Mouse (Mus musculus) liver, embryonic 16.5 days (tissue): ENCODE measurements around the gene Fuca1. TPM values are rescaled to one million over a fixed set of nuclear protein-coding genes. Genes with fewer than 3 reads are reported as not detected.

Experiments used
- ATAC-seq: fragments of 200-750 bp; cut with Nextera tagmentation; 2 replicates; pipeline ENCODE4 v1.8.0; 2017; ENCODE audit warnings: low read depth, mild to moderate bottlenecking, moderate number of reproducible peaks, moderate library complexity
- H3K27ac ChIP-seq: fragments of 300-500 bp; sonication (generic); 2 replicates; pipeline ENCODE4 v1.5.1; 2014; ENCODE audit warnings: mild to moderate bottlenecking, low read length
- H3K27me3 ChIP-seq: fragments of 300-500 bp; sonication (generic); 2 replicates; pipeline ENCODE4 v1.6.1; 2014; ENCODE audit warnings: low read depth, low read length, mixed read lengths; ENCODE audit not compliant: control insufficient read depth, insufficient read depth
- H3K36me3 ChIP-seq: fragments of 300-500 bp; sonication (generic); 2 replicates; pipeline ENCODE4 v1.6.1; 2014; ENCODE audit warnings: mild to moderate bottlenecking; ENCODE audit not compliant: control insufficient read depth, insufficient read depth
- H3K4me1 ChIP-seq: fragments of 300-500 bp; sonication (generic); 2 replicates; pipeline ENCODE4 v1.6.1; 2014; ENCODE audit warnings: low read depth, low read length, mixed read lengths; ENCODE audit not compliant: control insufficient read depth
- H3K4me2 ChIP-seq: fragments of 300-500 bp; sonication (generic); 2 replicates; pipeline ENCODE4 v1.6.1; 2014; ENCODE audit warnings: low read depth, low read length, mixed read lengths
- H3K4me3 ChIP-seq: fragments of 300-500 bp; sonication (generic); 2 replicates; pipeline ENCODE4 v1.5.1; 2014; ENCODE audit warnings: low read depth, mild to moderate bottlenecking, low read length
- H3K9ac ChIP-seq: fragments of 300-500 bp; sonication (generic); 2 replicates; pipeline ENCODE4 v1.6.1; 2014; ENCODE audit warnings: low read depth, low read length
- H3K9me3 ChIP-seq: fragments of 300-500 bp; sonication (generic); replicated peaks from 2 replicates; pipeline ENCODE4 v1.6.1; 2016; ENCODE audit warnings: low read length; ENCODE audit not compliant: control insufficient read depth
- WGBS: fragments of 180-500 bp; shearing (Covaris S2); extraction: QIAGEN DNeasy Blood & Tissue Kit; methylation state at CpG from one replicate; pipeline ENCODE4 v1.1.7; 2014; ENCODE audit not compliant: insufficient replicate concordance; 5-methylcytosine and 5-hydroxymethylcytosine counted together
- polyA plus RNA-seq: library from polyadenylated mRNA; unstranded; fragments of >200 nt; fragmentation: Nextera tagmentation; extraction: Ambion mirVana; gene quantifications from 2 replicates; pipeline ENCODE4 v1.2.1, GENCODE M21; 2015

Fuca1 gene
- polyA plus RNA-seq, 1 experiment from 2014 or later = 28.0 TPM

DNA sequence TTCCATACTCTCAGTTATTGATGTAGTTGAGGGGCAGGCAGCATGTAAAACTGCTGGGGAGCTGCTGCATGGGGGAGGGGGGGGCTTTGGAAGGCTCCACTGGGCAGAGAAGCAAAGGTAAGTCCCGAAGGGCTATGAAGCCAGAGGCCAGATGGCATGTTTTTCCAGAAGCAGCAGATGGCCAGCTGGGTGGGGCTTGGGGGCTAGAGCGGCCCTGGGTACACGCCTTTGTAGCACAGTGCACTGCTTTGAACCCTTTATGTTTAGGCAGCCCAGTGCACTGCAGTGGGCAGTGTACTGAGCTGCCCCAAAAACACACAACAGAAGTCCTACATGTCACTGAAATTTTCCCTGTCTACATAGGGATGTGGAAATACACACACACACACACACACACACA, 7.7 kb upstream of the Fuca1 start:
- no peak overlapping the region for H3K4me2 ChIP-seq
- 18% methylated on average over 3 of the region's 3 CpGs for WGBS
- no peak overlapping the region for H3K4me3 ChIP-seq
- peaks cover 17% of the 10 kb centered on the region for H3K4me1 ChIP-seq
- no peaks in the 10 kb centered on the region for H3K27me3 ChIP-seq
- ATAC-seq = peak; percentile 41; the same call in 1 of the 2 replicates
- no peak overlapping the region for H3K9ac ChIP-seq
- H3K36me3 ChIP-seq = no peaks in the 10 kb centered on the region
- 0 out of 2 replicates have a peak overlapping the region, but pooled peaks have one; percentile 5 for H3K27ac ChIP-seq
- no peaks in the 10 kb centered on the region for H3K9me3 ChIP-seq

DNA sequence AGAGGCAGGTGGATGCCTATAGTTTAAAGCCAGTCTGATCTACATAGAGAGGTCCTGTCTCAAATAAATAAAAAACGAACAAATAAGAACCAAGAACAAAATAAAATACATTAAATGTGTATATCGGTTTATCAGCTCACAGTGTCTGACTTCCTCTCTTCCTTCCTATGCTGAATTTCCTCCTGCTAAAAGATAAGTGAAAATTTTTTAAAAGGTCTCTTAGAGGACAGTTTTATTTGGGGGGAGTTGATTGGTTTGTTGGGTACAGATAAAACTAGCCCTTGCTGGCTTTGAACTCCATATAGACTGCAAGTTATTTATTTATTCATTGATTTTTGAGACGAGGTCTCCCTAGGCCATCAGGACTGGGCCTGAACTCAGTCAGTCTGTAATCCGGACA, 7.1 kb upstream of the Fuca1 start:
- Histone ChIP-seq H3K9ac (no peak overlapping the region), H3K27me3 (no peaks in the 10 kb centered on the region), H3K4me1 (peaks cover 19% of the 10 kb centered on the region), H3K27ac (peak overlapping the region; percentile 34; the same call in 1 of the 2 replicates), H3K4me3 (no peak overlapping the region), H3K9me3 (no peaks in the 10 kb centered on the region), H3K36me3 (no peaks in the 10 kb centered on the region), H3K4me2 (no peak overlapping the region)
- no peak for ATAC-seq
- WGBS = 17% methylated on average over 4 of the region's 4 CpGs

DNA sequence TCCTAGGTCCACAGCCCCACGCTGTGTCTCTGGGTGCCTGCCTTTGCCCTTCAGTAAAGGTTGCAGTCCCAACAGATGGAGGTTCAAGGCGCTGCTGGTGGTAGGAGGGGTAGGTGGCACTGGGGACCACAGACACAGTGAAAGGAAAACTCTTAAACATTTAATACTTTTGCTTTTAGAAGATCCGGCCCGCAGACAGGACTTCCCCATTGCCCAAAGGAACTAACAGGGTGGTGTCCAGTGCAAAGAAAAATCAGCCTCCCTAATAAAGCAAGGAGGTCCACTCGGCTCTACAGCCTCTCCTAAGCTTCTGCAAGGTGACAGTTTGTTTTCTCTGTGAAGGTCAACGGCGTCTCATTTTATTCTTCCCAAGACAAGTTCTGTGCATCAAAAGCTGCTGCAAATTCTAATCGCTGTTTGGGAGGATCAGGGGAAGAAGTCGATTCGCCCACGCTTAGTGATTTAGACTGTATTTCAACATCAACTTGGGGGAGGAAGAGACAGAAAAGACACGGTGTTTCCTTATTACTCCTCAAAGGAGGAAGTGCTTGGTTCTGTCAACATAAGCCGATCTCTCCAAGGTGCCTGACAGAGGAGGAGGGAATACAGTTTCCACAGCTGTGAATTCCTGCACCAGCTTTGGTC, 1.8 kb upstream of the Fuca1 start:
- H3K27me3 ChIP-seq = no peaks in the 10 kb centered on the region
- H3K36me3 ChIP-seq = no peaks in the 10 kb centered on the region; the same call in 1 of the 2 replicates
- H3K9me3 ChIP-seq = no peaks in the 10 kb centered on the region
- peak overlapping the region; percentile 66 for H3K27ac ChIP-seq
- WGBS = 41% methylated on average over 13 of the region's 13 CpGs
- H3K4me3 ChIP-seq = no peak overlapping the region
- no peak overlapping the region for H3K4me2 ChIP-seq
- ATAC-seq = no peak
- no peak overlapping the region; the same call in 1 of the 2 replicates for H3K9ac ChIP-seq
- peaks cover 12% of the 10 kb centered on the region for H3K4me1 ChIP-seq

DNA sequence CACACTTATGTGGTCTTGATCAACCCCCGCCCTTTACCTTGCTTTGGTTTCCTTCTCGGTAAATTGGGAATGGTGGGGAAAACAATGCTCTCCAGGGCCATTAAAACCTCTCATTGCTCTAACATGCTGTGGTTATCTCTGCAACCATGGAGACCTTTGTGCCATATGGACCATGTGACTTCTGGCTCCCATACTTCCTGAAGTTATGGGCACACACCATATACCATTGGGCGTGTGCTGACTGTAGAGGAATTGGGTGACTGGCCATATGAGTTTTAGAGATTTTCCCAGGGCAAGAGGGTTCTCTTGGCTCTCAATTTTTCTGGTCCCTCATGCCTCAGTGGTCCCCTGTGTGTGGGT, 1.3 kb upstream of the Fuca1 start:
- peak overlapping the region; percentile 55 for H3K27ac ChIP-seq
- no peaks in the 10 kb centered on the region for H3K9me3 ChIP-seq
- H3K4me3 ChIP-seq = no peak overlapping the region
- H3K9ac ChIP-seq = no peak overlapping the region
- H3K4me2 ChIP-seq = no peak overlapping the region
- H3K27me3 ChIP-seq = no peaks in the 10 kb centered on the region
- no peak for ATAC-seq
- H3K4me1 ChIP-seq = peaks cover 12% of the 10 kb centered on the region
- WGBS = 70% methylated on average over 3 of the region's 3 CpGs
- H3K36me3 ChIP-seq = no peaks in the 10 kb centered on the region; the same call in 1 of the 2 replicates

DNA sequence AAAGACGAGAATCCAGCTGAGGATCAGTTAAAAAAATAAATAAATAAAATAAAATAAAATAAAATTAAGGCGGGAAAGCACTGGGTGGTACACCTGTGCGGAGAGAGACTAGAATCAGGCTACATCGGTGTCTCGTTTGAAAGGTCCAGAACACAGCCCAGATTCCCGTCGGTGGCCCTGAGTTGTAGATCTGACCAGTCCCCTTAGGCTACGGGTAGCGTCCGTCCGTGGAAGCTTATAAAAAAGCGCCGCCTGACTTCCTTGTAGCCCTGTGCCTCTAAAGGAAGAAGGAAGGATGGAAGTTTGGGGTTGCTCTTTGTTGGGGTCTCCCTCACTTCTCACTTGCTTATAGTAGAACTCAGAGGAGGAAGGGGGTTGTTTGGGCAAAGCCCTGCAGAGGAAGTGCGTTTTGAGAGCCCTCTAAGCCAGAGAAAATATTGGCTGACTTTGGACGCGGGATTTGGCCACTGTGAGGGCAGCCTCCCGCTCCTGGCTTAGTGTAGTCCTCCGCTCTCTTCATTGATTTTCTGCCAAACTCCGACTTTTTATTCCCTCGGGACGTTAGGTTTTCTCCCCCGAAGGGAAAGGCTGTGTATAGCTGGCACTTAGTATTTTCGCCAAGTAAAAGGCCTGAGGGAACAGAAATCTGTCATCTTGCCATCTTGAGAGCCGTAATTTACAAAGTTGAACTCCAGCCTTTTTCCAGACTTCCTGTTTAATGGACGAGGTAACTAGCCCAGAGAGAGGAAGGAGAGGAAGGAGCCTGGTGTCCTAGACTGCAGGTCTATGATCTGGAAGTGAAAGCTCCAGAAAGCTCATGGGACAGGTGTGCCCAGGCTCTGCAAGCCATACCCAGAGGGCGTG, 954 bp downstream of the Fuca1 start:
- peak overlapping the region; percentile 99 for H3K4me2 ChIP-seq
- peak overlapping the region; percentile 97 for H3K4me3 ChIP-seq
- no peaks in the 10 kb centered on the region for H3K27me3 ChIP-seq
- no peaks in the 10 kb centered on the region for H3K9me3 ChIP-seq
- H3K9ac ChIP-seq = peak overlapping the region; percentile 86
- 6% methylated on average over 26 of the region's 26 CpGs for WGBS
- H3K4me1 ChIP-seq = peaks cover 12% of the 10 kb centered on the region
- no peak overlapping the region; the same call in 1 of the 2 replicates for H3K27ac ChIP-seq
- ATAC-seq = no peak
- no peaks in the 10 kb centered on the region; the same call in 1 of the 2 replicates for H3K36me3 ChIP-seq

DNA sequence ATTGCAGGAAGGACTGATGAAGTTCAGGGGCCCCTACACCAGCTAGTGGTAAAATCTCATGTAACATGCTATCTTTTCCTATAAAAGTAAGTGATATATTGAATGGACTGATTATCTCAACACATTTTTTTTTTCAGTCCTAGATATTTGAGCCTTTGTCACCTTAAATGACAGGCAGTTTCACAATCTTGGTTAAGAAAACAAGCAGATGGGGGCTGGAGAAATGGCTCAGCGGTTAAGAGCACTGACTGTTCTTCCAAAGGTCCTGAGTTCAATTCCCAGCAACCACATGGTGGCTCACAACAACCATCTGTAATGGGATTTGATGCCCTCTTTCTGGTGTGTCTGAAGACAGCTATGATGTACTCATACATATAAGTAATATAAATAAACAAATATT, 1.7 kb downstream of the Fuca1 start:
- Histone ChIP-seq H3K4me2 (peak overlapping the region; percentile 99; the same call in 1 of the 2 replicates), H3K4me3 (no peak overlapping the region; the same call in 1 of the 2 replicates), H3K4me1 (peaks cover 12% of the 10 kb centered on the region), H3K27me3 (no peaks in the 10 kb centered on the region), H3K36me3 (no peaks in the 10 kb centered on the region; the same call in 1 of the 2 replicates), H3K9me3 (no peaks in the 10 kb centered on the region), H3K27ac (no peak overlapping the region), H3K9ac (no peak overlapping the region; the same call in 1 of the 2 replicates)
- WGBS = 69% methylated on average over 1 of the region's 1 CpGs
- no peak for ATAC-seq

DNA sequence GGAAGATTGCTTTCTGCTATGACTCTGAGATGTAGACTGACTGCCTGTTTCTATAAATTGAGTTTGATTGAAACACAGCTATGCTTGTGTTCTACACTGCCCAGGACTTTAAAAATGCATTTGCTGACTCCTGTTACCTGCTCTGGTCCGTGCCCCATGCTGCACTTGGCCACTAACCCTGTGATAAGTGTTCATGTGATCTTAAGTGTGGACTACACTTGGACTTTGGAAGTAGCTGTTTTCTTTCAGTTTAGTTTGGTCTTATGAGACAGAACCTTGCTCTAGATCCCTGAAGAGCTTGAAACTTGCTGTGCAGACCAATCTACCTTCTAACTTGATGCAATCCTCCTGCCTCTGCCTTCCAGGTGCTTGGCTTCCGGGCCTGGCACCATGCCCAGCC, 3.9 kb downstream of the Fuca1 start:
- ATAC-seq = no peak
- Histone ChIP-seq H3K4me2 (no peak overlapping the region), H3K27ac (no peak overlapping the region), H3K9ac (no peak overlapping the region), H3K27me3 (no peaks in the 10 kb centered on the region), H3K4me1 (peaks cover 9% of the 10 kb centered on the region), H3K4me3 (no peak overlapping the region), H3K9me3 (no peaks in the 10 kb centered on the region), H3K36me3 (no peaks in the 10 kb centered on the region; the same call in 1 of the 2 replicates)
- 73% methylated on average over 2 of the region's 2 CpGs for WGBS

DNA sequence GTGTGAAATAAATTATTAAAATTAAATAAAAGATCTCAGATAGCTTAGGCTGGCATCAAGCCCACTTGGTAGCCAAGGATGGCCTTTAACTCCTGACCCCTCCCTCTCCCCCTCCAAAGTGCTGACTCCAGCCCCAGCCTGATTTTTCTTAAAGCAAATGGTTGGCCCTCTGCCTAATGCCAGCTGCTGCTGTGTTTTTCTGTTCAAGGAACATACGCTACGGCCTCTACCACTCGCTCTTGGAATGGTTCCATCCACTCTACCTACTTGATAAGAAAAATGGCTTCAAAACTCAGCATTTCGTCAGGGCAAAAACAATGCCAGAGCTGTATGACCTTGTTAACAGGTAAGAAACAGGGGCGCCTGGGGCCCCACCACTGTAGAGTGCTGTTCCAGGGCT, 4.8 kb downstream of the Fuca1 start:
- Histone ChIP-seq H3K9ac (no peak overlapping the region), H3K27me3 (no peaks in the 10 kb centered on the region), H3K4me1 (peaks cover 9% of the 10 kb centered on the region), H3K9me3 (no peaks in the 10 kb centered on the region), H3K27ac (no peak overlapping the region), H3K4me2 (no peak overlapping the region), H3K36me3 (no peaks in the 10 kb centered on the region), H3K4me3 (no peak overlapping the region)
- ATAC-seq = no peak
- 78% methylated on average over 5 of the region's 5 CpGs for WGBS
